Mouse (Mus musculus) C2C12 (cell line): ENCODE measurements around the gene Zfp867.

ENCODE experiments used
- CTCF ChIP-seq: IDR thresholded peaks from one replicate; pipeline ENCODE4 v1.5.1; 2011; ENCODE audit not compliant: control insufficient read depth, insufficient read depth, insufficient read length
- FOSL1 ChIP-seq: IDR thresholded peaks from one replicate; pipeline ENCODE4 v1.8.0; 2011; ENCODE audit warnings: mild to moderate bottlenecking, low read length; ENCODE audit not compliant: poor library complexity, insufficient read depth, severe bottlenecking
- MAX ChIP-seq: IDR thresholded peaks from one replicate; pipeline ENCODE4 v1.6.1; 2011; ENCODE audit warnings: mild to moderate bottlenecking, control low read depth
- USF1 ChIP-seq: IDR thresholded peaks from one replicate; pipeline ENCODE4 v1.6.1; 2011; ENCODE audit warnings: low read depth, mild to moderate bottlenecking, control low read depth, moderate library complexity

- no peak for TF ChIP-seq CTCF
- no peak for TF ChIP-seq MAX
- no peak for TF ChIP-seq FOSL1
- TF ChIP-seq USF1, result no peak
Measured at GRCm38 (mm10) chr11:59513556-59513955, 41.3 kb upstream of the Zfp867 start.
